Mouse (Mus musculus): ENCODE data around the gene Copb2. TPM values are rescaled to one million over a fixed set of nuclear protein-coding genes. Genes with fewer than 3 reads are reported as not detected.
A peak's percentile ranks its signal among the peaks of the same experiment; 100 is the strongest.

Copb2 gene
- total RNA-seq (2012; rRNA removed) (97.7 and 102 TPM in 2 replicates), polyA plus RNA-seq (2012; ENCODE audit: insufficient read depth in 1 of 2, insufficient read length in 2 of 2, low read depth in 1 of 2, low replicate concordance in 2 of 2, missing spikeins in 1 of 2) (10 to 100 TPM; 84.4 to 93.3 TPM)

DNA sequence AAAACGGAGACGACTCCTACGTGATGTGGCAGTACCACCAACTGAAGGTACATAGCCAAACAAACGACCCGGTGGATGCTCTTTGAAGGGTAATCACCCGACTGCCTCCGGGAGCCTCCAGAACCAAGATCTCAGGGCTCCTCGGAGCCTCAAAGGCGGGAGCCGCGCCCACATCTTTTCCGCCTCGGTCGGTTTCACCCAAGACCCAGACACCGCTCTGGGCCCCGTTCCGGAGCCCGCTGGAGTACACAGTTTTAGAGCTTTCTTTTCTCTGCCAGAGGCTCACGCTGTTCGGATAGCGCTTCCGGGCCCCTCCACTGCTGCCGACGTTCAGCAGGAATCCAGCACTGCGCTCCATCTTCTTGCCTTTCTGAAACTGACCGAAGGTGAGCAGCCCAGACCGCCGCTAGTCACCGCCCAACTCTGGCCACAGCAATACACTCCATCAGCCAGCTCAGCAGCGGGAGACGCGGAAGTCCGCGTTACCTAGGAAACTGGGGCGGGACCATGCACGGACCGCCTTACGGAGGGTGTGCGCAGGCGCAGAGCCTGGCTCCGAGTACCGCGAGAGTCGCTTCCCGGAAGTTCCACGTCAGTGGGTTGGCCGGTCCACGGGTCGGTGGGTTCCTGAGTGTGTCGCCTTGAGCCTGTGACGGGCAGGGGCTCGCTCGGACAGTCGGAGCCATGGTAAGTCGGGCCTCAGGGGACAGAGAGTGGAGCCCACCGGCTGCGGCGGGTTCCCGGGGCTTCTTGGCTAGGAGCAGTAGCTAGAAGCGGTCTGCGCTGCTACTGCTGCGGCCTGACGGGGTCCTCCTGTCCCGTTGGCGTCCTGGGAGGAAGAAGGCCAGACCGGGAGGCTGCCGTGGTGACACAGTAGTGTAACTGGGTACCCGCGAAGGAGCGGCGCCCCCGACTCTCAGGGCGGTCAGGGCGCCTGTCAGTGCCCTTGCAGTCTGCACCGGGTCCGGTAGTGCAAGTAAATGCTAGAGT is at the start of gene Copb2:
Gene Copb2, plus strand, starts transcription at position 585 of the 990 bp plus-strand sequence.
- H3K4me3 ChIP-seq (ENCODE audit: control insufficient read depth in 1 of 2, insufficient read depth in 1 of 2, low read depth in 2 of 2, low read length in 2 of 2): peak within 1 kb of the TSS; percentile 93 to 97
- peaks cover 3 to 6% of the 10 kb centered on the region in 2 experiments; a peak in 3 of 4 replicates for H3K4me1 ChIP-seq (ENCODE audit: control insufficient read depth in 1 of 2, insufficient read depth in 2 of 2, low read length in 2 of 2)
- H3K27me3 ChIP-seq (ENCODE audit: control insufficient read depth in 1 of 2, insufficient read depth in 2 of 2, low read length in 2 of 2): peaks cover 1 to 8% of the 10 kb centered on the region in 2 experiments; a peak in 3 of 4 replicates
- no peak for TF ChIP-seq ZMIZ1 (IDR thresholded peaks at IDR 0.05; ENCODE audit: low read depth, low read length)
- TF ChIP-seq MAFK (IDR thresholded peaks at IDR 0.05; ENCODE audit: borderline replicate concordance, low read depth, low read length): no peak
- no peak for TF ChIP-seq SMC3 (IDR thresholded peaks at IDR 0.05; ENCODE audit: low read depth, low read length)
- peak; percentile 57 to 89; a peak in 3 of 4 replicates for TF ChIP-seq POLR2A (IDR thresholded peaks at IDR 0.05; ENCODE audit: control insufficient read depth in 1 of 2, insufficient read depth in 1 of 2, low read depth in 1 of 2, low read length in 2 of 2, poor library complexity in 1 of 2)
- TF ChIP-seq SIN3A (IDR thresholded peaks at IDR 0.05; ENCODE audit: low read length): peak; percentile 94
- TF ChIP-seq MYC (IDR thresholded peaks at IDR 0.05; ENCODE audit: low read depth, low read length): no peak
- peak; percentile 98 for TF ChIP-seq ELF1 (IDR thresholded peaks at IDR 0.05; ENCODE audit: low read depth, low read length)
- TF ChIP-seq TBP (IDR thresholded peaks at IDR 0.05; ENCODE audit: low read depth, low read length): peak; percentile 47; the same call in 1 of the 2 replicates
- TF ChIP-seq CTCF (IDR thresholded peaks at IDR 0.05 in 2 of 3, conservative IDR thresholded peaks at IDR 0.05 in 1 of 3; ENCODE audit: control insufficient read depth in 1 of 3, insufficient read depth in 1 of 3, low read depth in 2 of 3, low read length in 3 of 3, poor library complexity in 1 of 3, severe bottlenecking in 1 of 3): no peak
- TF ChIP-seq GATA1 (IDR thresholded peaks at IDR 0.05; ENCODE audit: low read depth, low read length): no peak
- no peak for TF ChIP-seq RAD21 (IDR thresholded peaks at IDR 0.05; ENCODE audit: low read depth, low read length)
- 0 out of 2 replicates have a peak, but pooled peaks have one; percentile 51 for TF ChIP-seq UBTF (IDR thresholded peaks at IDR 0.05; ENCODE audit: borderline replicate concordance, insufficient read depth, low read depth, low read length)
- no peak for TF ChIP-seq ZC3H11A (IDR thresholded peaks at IDR 0.05; ENCODE audit: low read depth, low read length)
- TF ChIP-seq ZNF384 (IDR thresholded peaks at IDR 0.05; ENCODE audit: low read depth, low read length): no peak
- no peak for TF ChIP-seq MAX (IDR thresholded peaks at IDR 0.05; ENCODE audit: low read length)
- no peak for TF ChIP-seq MEF2A (IDR thresholded peaks at IDR 0.05; ENCODE audit: extremely low read depth, insufficient replicate concordance, low read depth, low read length, poor library complexity, severe bottlenecking)
- TF ChIP-seq BHLHE40 (IDR thresholded peaks at IDR 0.05; ENCODE audit: borderline replicate concordance, low read depth, low read length): no peak
- TF ChIP-seq TCF12 (IDR thresholded peaks at IDR 0.05; ENCODE audit: low read depth, low read length): peak; percentile 43; the same call in 1 of the 2 replicates
- TF ChIP-seq TAL1 (IDR thresholded peaks at IDR 0.05; ENCODE audit: low read length): no peak
- no peak for TF ChIP-seq ETS1 (IDR thresholded peaks at IDR 0.05; ENCODE audit: low read depth, low read length)
- no peak for TF ChIP-seq MYB (IDR thresholded peaks at IDR 0.05; ENCODE audit: low read depth, low read length)
- no peak for TF ChIP-seq ZKSCAN1 (IDR thresholded peaks at IDR 0.05; ENCODE audit: low read depth, low read length)
- TF ChIP-seq POLR2AphosphoS5 (IDR thresholded peaks at IDR 0.05; ENCODE audit: borderline replicate concordance, low read depth, low read length): no peak
- peak; percentile 86 for TF ChIP-seq NELFE (IDR thresholded peaks at IDR 0.05; ENCODE audit: low read depth, low read length)
- no peak for TF ChIP-seq GABPA (IDR thresholded peaks at IDR 0.05; ENCODE audit: low read depth, low read length)
- no peak for TF ChIP-seq MAZ (IDR thresholded peaks at IDR 0.05; ENCODE audit: low read depth, low read length)
- no peak for TF ChIP-seq JUND (IDR thresholded peaks at IDR 0.05; ENCODE audit: low read depth, low read length)
- TF ChIP-seq CHD1 (IDR thresholded peaks at IDR 0.05; ENCODE audit: low read depth, low read length): no peak
- TF ChIP-seq EP300 (IDR thresholded peaks at IDR 0.05; ENCODE audit: low read depth in 1 of 2, low read length in 2 of 2): no peak
- peak; percentile 90 for TF ChIP-seq HCFC1 (IDR thresholded peaks at IDR 0.05; ENCODE audit: low read depth, low read length)
- no peak; the same call in 1 of the 2 replicates for TF ChIP-seq KAT2A (conservative IDR thresholded peaks at IDR 0.05; ENCODE audit: low read depth, low read length)
- no peak for TF ChIP-seq RCOR1 (IDR thresholded peaks at IDR 0.05; ENCODE audit: low read depth, low read length)
- no peak for TF ChIP-seq E2F4 (IDR thresholded peaks at IDR 0.05; ENCODE audit: borderline replicate concordance, low read depth, low read length)
- peak; percentile 91 for TF ChIP-seq NRF1 (IDR thresholded peaks at IDR 0.05; ENCODE audit: insufficient read depth, low read depth, low read length, poor library complexity, severe bottlenecking)

More for the DNA sequence above, at the start of gene Copb2:
- DNase-seq (ENCODE audit: low read depth, low spot score): peak; percentile 96
- Histone ChIP-seq H3K36me3 (ENCODE audit: control insufficient read depth in 1 of 2, insufficient read depth in 2 of 2, low read length in 2 of 2) (peaks cover 2 to 14% of the 10 kb centered on the region in 2 experiments), H3K79me2 (ENCODE audit: control insufficient read depth, insufficient read depth, low read length, poor library complexity) (peaks cover 24% of the 10 kb centered on the region), H3K27ac (ENCODE audit: control insufficient read depth, low read depth, low read length) (peak within 1 kb of the TSS; percentile 33), H3K9me3 (replicated peaks; ENCODE audit: insufficient read depth, low read length) (no peaks in the 10 kb centered on the region), H3K9ac (ENCODE audit: control insufficient read depth, low read depth, low read length, poor library complexity, severe bottlenecking) (peak within 1 kb of the TSS; percentile 93)

Data from MEL (cell line).